Mouse (Mus musculus) kidney, adult 2 months (tissue): ENCODE data around the gene Zfp398.

Source experiments
- CTCF ChIP-seq: fragments of 200-500 bp; conservative IDR thresholded peaks from 2 replicates; pipeline ENCODE4 v1.5.1; 2011; ENCODE audit warnings: low read depth, mild to moderate bottlenecking, control low read depth, low read length, moderate library complexity, mixed read lengths; ENCODE audit not compliant: insufficient read depth, insufficient read length
- POLR2A ChIP-seq: fragments of 200-500 bp; IDR thresholded peaks from one replicate; pipeline ENCODE4 v1.6.1; 2011; ENCODE audit warnings: low read depth, low read length, control low read depth

GRCm38 (mm10) chr6:47821236-47821635, 14.2 kb upstream of the Zfp398 start:
- TF ChIP-seq POLR2A: no peak
- no peak for TF ChIP-seq CTCF
